In the genomic region with DNA sequence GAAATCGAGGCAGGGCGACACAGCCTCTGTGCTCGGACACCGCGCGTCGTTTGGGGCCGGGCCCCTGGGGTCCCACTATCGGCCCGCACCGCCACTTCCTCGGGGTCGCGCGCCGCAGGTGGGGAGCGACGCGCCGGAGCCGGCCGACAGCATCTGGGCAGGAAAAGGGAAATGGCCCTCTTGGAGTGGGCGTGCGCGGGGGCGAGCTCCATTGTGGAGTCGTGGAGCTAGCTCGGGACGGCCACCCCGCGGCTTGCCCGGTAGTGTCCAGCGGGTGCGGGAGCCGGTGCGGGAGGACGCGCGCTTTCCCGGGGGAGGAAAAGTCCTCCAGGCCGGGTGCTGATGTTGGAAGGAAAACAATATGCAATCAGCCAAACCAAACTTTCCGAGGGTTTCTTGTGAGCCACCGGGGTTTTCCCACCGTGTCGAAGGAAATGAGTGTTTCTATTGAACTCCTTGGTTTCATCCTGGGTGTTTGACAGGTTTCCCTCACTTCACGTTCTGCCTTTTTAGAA, we compare ENCODE assay signal across 8 mouse cellular contexts. TPM values are rescaled to one million over a fixed set of nuclear protein-coding genes. Genes with fewer than 3 reads are reported as not detected.
DNase-seq lines count a peak whose midpoint lies in the region; ATAC-seq and TF ChIP-seq lines count a peak whose summit lies in the region.

No protein-coding gene starts in this region.

- under 1% methylated on average over 46 of the region's 46 CpGs for WGBS in hindbrain, postnatal 0 days
- WGBS in limb, embryonic 14.5 days: under 1% methylated on average over 40 of the region's 46 CpGs
- under 1% methylated on average over 42 of the region's 46 CpGs for WGBS in midbrain, embryonic 13.5 days
- under 1% methylated on average over 44 of the region's 46 CpGs for WGBS in stomach, postnatal 0 days

- TF ChIP-seq EP300 in stomach, postnatal 0 days (optimal IDR thresholded peaks at IDR 0.05): no peak

- H3K4me1 ChIP-seq in hindbrain, postnatal 0 days (ENCODE audit: insufficient read depth, low read length): peaks cover 3% of the 10 kb centered on the region; the same call in 1 of the 2 replicates
- H3K4me1 ChIP-seq in limb, embryonic 14.5 days (ENCODE audit: control insufficient read depth, insufficient read depth, low read length): no peaks in the 10 kb centered on the region
- peaks cover 17% of the 10 kb centered on the region for H3K4me1 ChIP-seq in midbrain, embryonic 13.5 days (replicated peaks)
- no peaks in the 10 kb centered on the region for H3K4me1 ChIP-seq in stomach, postnatal 0 days (replicated peaks; ENCODE audit: control insufficient read depth, insufficient read depth)

- no peaks in the 10 kb centered on the region for H3K27me3 ChIP-seq in hindbrain, postnatal 0 days (ENCODE audit: insufficient read depth, low read length)
- no peaks in the 10 kb centered on the region for H3K27me3 ChIP-seq in limb, embryonic 14.5 days (ENCODE audit: control insufficient read depth, insufficient read depth, low read length)
- no peaks in the 10 kb centered on the region for H3K27me3 ChIP-seq in midbrain, embryonic 13.5 days
- no peaks in the 10 kb centered on the region for H3K27me3 ChIP-seq in stomach, postnatal 0 days (ENCODE audit: control insufficient read depth, insufficient read depth, low read length)

- H3K9ac ChIP-seq in hindbrain, postnatal 0 days (replicated peaks; ENCODE audit: low read length): peak overlapping the region; percentile 70
- peak overlapping the region; percentile 87 for H3K9ac ChIP-seq in limb, embryonic 14.5 days (ENCODE audit: low read depth, low read length, severe bottlenecking)
- peak overlapping the region; percentile 91 for H3K9ac ChIP-seq in midbrain, embryonic 13.5 days (replicated peaks)
- H3K9ac ChIP-seq in stomach, postnatal 0 days (ENCODE audit: low read length): peak overlapping the region; percentile 89

- H3K27ac ChIP-seq in hindbrain, postnatal 0 days: peak overlapping the region; percentile 88
- peak overlapping the region; percentile 83 for H3K27ac ChIP-seq in limb, embryonic 14.5 days (replicated peaks; ENCODE audit: low read depth, low read length)
- peak overlapping the region; percentile 92 for H3K27ac ChIP-seq in midbrain, embryonic 13.5 days
- H3K27ac ChIP-seq in stomach, postnatal 0 days (replicated peaks): peak overlapping the region; percentile 91

- peak overlapping the region; percentile 69 for H3K4me2 ChIP-seq in hindbrain, postnatal 0 days (ENCODE audit: low read depth, low read length)
- peak overlapping the region; percentile 73 for H3K4me2 ChIP-seq in limb, embryonic 14.5 days (replicated peaks; ENCODE audit: low read depth, low read length, severe bottlenecking)
- H3K4me2 ChIP-seq in midbrain, embryonic 13.5 days (replicated peaks): peak overlapping the region; percentile 71
- H3K4me2 ChIP-seq in stomach, postnatal 0 days (replicated peaks; ENCODE audit: low read depth): peak overlapping the region; percentile 77

- ATAC-seq in hindbrain, postnatal 0 days: peak; percentile 56
- peak; percentile 48 for ATAC-seq in limb, embryonic 14.5 days (ENCODE audit: low FRiP score, low read depth)
- peak; percentile 67 for ATAC-seq in midbrain, embryonic 13.5 days
- peak; percentile 66 for ATAC-seq in stomach, postnatal 0 days (ENCODE audit: low FRiP score, low TSS enrichment)

- peak overlapping the region; percentile 68 for H3K4me3 ChIP-seq in hindbrain, postnatal 0 days (ENCODE audit: low read length)
- peak overlapping the region; percentile 95 for H3K4me3 ChIP-seq in limb, embryonic 14.5 days (replicated peaks; ENCODE audit: low read length)
- H3K4me3 ChIP-seq in midbrain, embryonic 13.5 days (replicated peaks): peak overlapping the region; percentile 89
- H3K4me3 ChIP-seq in stomach, postnatal 0 days (ENCODE audit: low read depth, low read length): peak overlapping the region; percentile 99

- no peaks in the 10 kb centered on the region for H3K36me3 ChIP-seq in hindbrain, postnatal 0 days (ENCODE audit: insufficient read depth, low read length)
- H3K36me3 ChIP-seq in limb, embryonic 14.5 days (ENCODE audit: control insufficient read depth, insufficient read depth, low read length): no peaks in the 10 kb centered on the region
- no peaks in the 10 kb centered on the region for H3K36me3 ChIP-seq in midbrain, embryonic 13.5 days
- H3K36me3 ChIP-seq in stomach, postnatal 0 days (ENCODE audit: control insufficient read depth, insufficient read depth, low read length): no peaks in the 10 kb centered on the region

- no peak for TF ChIP-seq POLR2A in limb, embryonic 14.5 days (IDR thresholded peaks at IDR 0.05; ENCODE audit: borderline replicate concordance, extremely low read depth, insufficient read depth, insufficient read length)

- 0 out of 2 replicates have a peak, but pooled peaks have one; percentile 9 for TF ChIP-seq CTCF in hindbrain, postnatal 0 days (IDR thresholded peaks at IDR 0.05; ENCODE audit: low read depth)
- peak; percentile 42; the same call in 1 of the 2 replicates for TF ChIP-seq CTCF in stomach, postnatal 0 days (IDR thresholded peaks at IDR 0.05; ENCODE audit: low read depth)

- no peaks in the 10 kb centered on the region for H3K9me3 ChIP-seq in hindbrain, postnatal 0 days (ENCODE audit: low read length)
- H3K9me3 ChIP-seq in limb, embryonic 14.5 days (ENCODE audit: control insufficient read depth, low read length): no peaks in the 10 kb centered on the region
- H3K9me3 ChIP-seq in midbrain, embryonic 13.5 days: no peaks in the 10 kb centered on the region
- H3K9me3 ChIP-seq in stomach, postnatal 0 days (ENCODE audit: control insufficient read depth, low read length): no peaks in the 10 kb centered on the region

- peak; percentile 46 for DNase-seq in layer of hippocampus, adult 11-12 months (ENCODE audit: low spot score)
- no peak for DNase-seq in layer of hippocampus, adult 9-10 months (ENCODE audit: low spot score)
- peak; percentile 54 for DNase-seq in cerebellum, adult 8-10 months
- DNase-seq in gastrocnemius, adult 8-10 months (ENCODE audit: low spot score in 2 of 2): peak; percentile 11 to 27
- peak; percentile 65 for DNase-seq in hindbrain, postnatal 0 days (ENCODE audit: low spot score)
- DNase-seq in limb, embryonic 14.5 days (ENCODE audit: low spot score): peak; percentile 33
- peak; percentile 73 for DNase-seq in stomach, postnatal 0 days (ENCODE audit: low spot score)

RNA-seq across cellular contexts. Expression of gene Stx6, which starts 0.5 kb away (rescaled TPM):
- 10 to 100 TPM; 12.1 to 14.6 (median 13.0) TPM for total RNA-seq in gastrocnemius, adult 8-10 months (2022)
- 77.1 and 84.2 TPM in 2 replicates for total RNA-seq in hindbrain, postnatal 0 days (2014; rRNA removed)
- polyA plus RNA-seq in hindbrain, postnatal 0 days (2015; fragmentation: Nextera tagmentation; extraction: Ambion mirVana): 81.2 and 82.2 TPM in 2 replicates
- polyA plus RNA-seq in limb, embryonic 14.5 days (2012; rRNA removed): 80.1 and 85.2 TPM in 2 replicates
- polyA plus RNA-seq in limb, embryonic 14.5 days (2014; fragmentation: Nextera tagmentation; extraction: Ambion mirVana): 89.9 and 111 TPM in 2 replicates
- 117 and 128 TPM in 2 replicates for polyA plus RNA-seq in midbrain, embryonic 13.5 days (2015; fragmentation: Nextera tagmentation; extraction: Ambion mirVana)
- 36.6 and 39.0 TPM in 2 replicates for polyA plus RNA-seq in stomach, postnatal 0 days (2015; fragmentation: Nextera tagmentation; extraction: Ambion mirVana)

RNA-seq across cellular contexts. Expression of gene Mr1, which starts 12.4 kb away (rescaled TPM):
- total RNA-seq in gastrocnemius, adult 8-10 months (2022): 10 to 100 TPM; 12.4 to 16.1 (median 13.3) TPM
- total RNA-seq in hindbrain, postnatal 0 days (2014; rRNA removed): 4.7 and 8.4 TPM in 2 replicates
- polyA plus RNA-seq in hindbrain, postnatal 0 days (2015; fragmentation: Nextera tagmentation; extraction: Ambion mirVana): 2.7 and 3.0 TPM in 2 replicates
- 6.9 and 8.2 TPM in 2 replicates for polyA plus RNA-seq in limb, embryonic 14.5 days (2012; rRNA removed)
- 10.5 TPM in 2 replicates for polyA plus RNA-seq in limb, embryonic 14.5 days (2014; fragmentation: Nextera tagmentation; extraction: Ambion mirVana)
- 0.64 and 0.79 TPM in 2 replicates for polyA plus RNA-seq in midbrain, embryonic 13.5 days (2015; fragmentation: Nextera tagmentation; extraction: Ambion mirVana)
- polyA plus RNA-seq in stomach, postnatal 0 days (2015; fragmentation: Nextera tagmentation; extraction: Ambion mirVana): 4.2 and 4.3 TPM in 2 replicates

RNA-seq across cellular contexts. Expression of gene Ier5, which starts 59.6 kb away (rescaled TPM):
- total RNA-seq in gastrocnemius, adult 8-10 months (2022): 1 to 10 TPM; 4.7 to 9.9 (median 6.4) TPM
- total RNA-seq in hindbrain, postnatal 0 days (2014; rRNA removed): 51.4 and 60.5 TPM in 2 replicates
- 5.2 and 5.7 TPM in 2 replicates for polyA plus RNA-seq in hindbrain, postnatal 0 days (2015; fragmentation: Nextera tagmentation; extraction: Ambion mirVana)
- 25.1 and 25.3 TPM in 2 replicates for polyA plus RNA-seq in limb, embryonic 14.5 days (2012; rRNA removed)
- polyA plus RNA-seq in limb, embryonic 14.5 days (2014; fragmentation: Nextera tagmentation; extraction: Ambion mirVana): 13.6 and 16.2 TPM in 2 replicates
- polyA plus RNA-seq in midbrain, embryonic 13.5 days (2015; fragmentation: Nextera tagmentation; extraction: Ambion mirVana): 5.9 and 9.4 TPM in 2 replicates
- polyA plus RNA-seq in stomach, postnatal 0 days (2015; fragmentation: Nextera tagmentation; extraction: Ambion mirVana): 7.3 and 11.2 TPM in 2 replicates
